Comparison of ENCODE assay signal across 8 mouse cellular contexts in genomic region chr11:107028754-107029153, GRCm38 (mm10). TPM values are rescaled to one million over a fixed set of nuclear protein-coding genes. Genes with fewer than 3 reads are reported as not detected.
DNase-seq lines count a peak whose midpoint lies in the region; ATAC-seq and TF ChIP-seq lines count a peak whose summit lies in the region.

No protein-coding gene starts in this region.

- H3K27ac ChIP-seq in limb, embryonic 12.5 days: no peak overlapping the region
- H3K27ac ChIP-seq in small intestine, adult 2 months (ENCODE audit: insufficient read depth, low read depth, low read length): 0 out of 2 replicates have a peak overlapping the region, but pooled peaks have one; percentile 42

- no peak for TF ChIP-seq POLR2A in small intestine, adult 2 months (IDR thresholded peaks at IDR 0.05; ENCODE audit: low read depth, low read length)

- ATAC-seq in megakaryocyte, adult 5-6 weeks (ENCODE audit: poor library complexity, severe bottlenecking): no peak
- ATAC-seq in limb, embryonic 12.5 days (ENCODE audit: insufficient number of reproducible peaks, insufficient read depth, low FRiP score, low TSS enrichment, low read depth): no peak

- peaks cover 18% of the 10 kb centered on the region for H3K27me3 ChIP-seq in megakaryocyte, embryonic 14.5 days (replicated peaks)
- peaks cover 42% of the 10 kb centered on the region for H3K27me3 ChIP-seq in limb, embryonic 12.5 days
- peaks cover 6% of the 10 kb centered on the region; the same call in 1 of the 2 replicates for H3K27me3 ChIP-seq in small intestine, adult 2 months (ENCODE audit: control insufficient read depth, insufficient read depth, low read length)

- H3K4me1 ChIP-seq in megakaryocyte, embryonic 14.5 days: peaks cover 46% of the 10 kb centered on the region
- H3K4me1 ChIP-seq in limb, embryonic 12.5 days (replicated peaks): peaks cover 25% of the 10 kb centered on the region
- H3K4me1 ChIP-seq in small intestine, adult 2 months (ENCODE audit: control insufficient read depth, insufficient read depth, insufficient read length, low read length): peaks cover 8% of the 10 kb centered on the region

- peak overlapping the region; percentile 97 for H3K4me3 ChIP-seq in megakaryocyte, embryonic 14.5 days (replicated peaks)
- H3K4me3 ChIP-seq in limb, embryonic 12.5 days (replicated peaks): peak overlapping the region; percentile 68
- peak overlapping the region; percentile 84; the same call in 1 of the 2 replicates for H3K4me3 ChIP-seq in small intestine, adult 2 months (ENCODE audit: low read depth, low read length)

- TF ChIP-seq CTCF in small intestine, adult 2 months (IDR thresholded peaks at IDR 0.05; ENCODE audit: extremely low read depth, insufficient read length, insufficient replicate concordance, low read depth, low read length): no peak

- peaks cover 2% of the 10 kb centered on the region for H3K36me3 ChIP-seq in megakaryocyte, embryonic 14.5 days (replicated peaks; ENCODE audit: low read length)
- no peaks in the 10 kb centered on the region for H3K36me3 ChIP-seq in limb, embryonic 12.5 days
- H3K36me3 ChIP-seq in small intestine, adult 2 months (ENCODE audit: control insufficient read depth, insufficient read depth, low read length): no peaks in the 10 kb centered on the region; the same call in 1 of the 2 replicates

- no peaks in the 10 kb centered on the region for H3K9me3 ChIP-seq in megakaryocyte, embryonic 14.5 days
- H3K9me3 ChIP-seq in limb, embryonic 12.5 days: no peaks in the 10 kb centered on the region

- 0 out of 2 replicates have a peak overlapping the region, but pooled peaks have one; percentile 69 for H3K9ac ChIP-seq in limb, embryonic 12.5 days (replicated peaks)

- peak; percentile 14 for DNase-seq in adrenal gland, postnatal 14 days
- DNase-seq in adrenal gland, adult 2 months: no peak
- no peak for DNase-seq in embryo, embryonic 11 days
- no peak for DNase-seq in right cerebral cortex, postnatal 10 days (ENCODE audit: low spot score in 2 of 2)

- peak overlapping the region; percentile 92 for H3K4me2 ChIP-seq in limb, embryonic 12.5 days

- WGBS in limb, embryonic 12.5 days: 76% methylated on average over 6 of the region's 6 CpGs
- 71% methylated on average over 6 of the region's 6 CpGs for WGBS in small intestine, adult 2 months

RNA-seq across cellular contexts. Expression of gene 1810010H24Rik, which starts 3.3 kb away (rescaled TPM):
- 1.7 and 2.1 TPM in 2 replicates for total RNA-seq in adrenal gland, postnatal 14 days (2021)
- total RNA-seq in adrenal gland, adult 2 months (2021): 1 to 10 TPM; 2.7 to 3.1 TPM
- 2.0 and 4.8 TPM in 2 replicates for polyA plus RNA-seq in adrenal gland, adult 2 months (2012; rRNA removed)
- polyA plus RNA-seq in megakaryocyte, embryonic 14.5 days (2012; ENCODE audit: insufficient read depth, low replicate concordance): 1.0 and 1.7 TPM in 2 replicates
- total RNA-seq in megakaryocyte, adult 5-6 weeks (2015): 0.87 and 0.93 TPM in 2 replicates
- 0.15 and 0.41 TPM in 2 replicates for total RNA-seq in megakaryocyte, adult 5-6 weeks (2017)
- polyA plus RNA-seq in limb, embryonic 12.5 days (2016; fragmentation: Nextera tagmentation; extraction: Ambion mirVana): 1.8 and 2.0 TPM in 2 replicates
- 1.3 and 2.7 TPM in 2 replicates for polyA plus RNA-seq in small intestine, adult 2 months (2012; rRNA removed)

RNA-seq across cellular contexts. Expression of gene Kpna2, which starts 29.4 kb away (rescaled TPM):
- 42.6 and 55.8 TPM in 2 replicates for total RNA-seq in adrenal gland, postnatal 14 days (2021)
- total RNA-seq in adrenal gland, adult 2 months (2021): 10 to 100 TPM; 33.6 to 34.8 TPM
- 6.5 and 7.0 TPM in 2 replicates for polyA plus RNA-seq in adrenal gland, adult 2 months (2012; rRNA removed)
- 20.9 TPM in 1 of 2 replicates, not detected in the other for polyA plus RNA-seq in megakaryocyte, embryonic 14.5 days (2012; ENCODE audit: insufficient read depth, low replicate concordance)
- 355 and 377 TPM in 2 replicates for total RNA-seq in megakaryocyte, adult 5-6 weeks (2015)
- total RNA-seq in megakaryocyte, adult 5-6 weeks (2017): 262 and 286 TPM in 2 replicates
- 501 and 513 TPM in 2 replicates for polyA plus RNA-seq in limb, embryonic 12.5 days (2016; fragmentation: Nextera tagmentation; extraction: Ambion mirVana)
- 11.9 and 15.2 TPM in 2 replicates for polyA plus RNA-seq in small intestine, adult 2 months (2012; rRNA removed)

Comparison
In these comparisons a context has a peak if more than half of its experiments do, and no peak if none do; other contexts are left out.
1. RNA of gene Kpna2, which starts 29.4 kb away (polyA plus RNA-seq): 501 to 513 TPM in limb, embryonic 12.5 days; 20.9 TPM in megakaryocyte, embryonic 14.5 days, 11.9 to 15.2 TPM in small intestine, adult 2 months and 6.5 to 7.0 TPM in adrenal gland, adult 2 months; every median in the first group is over 10 times any median in the second.
2. Peak in every context shown above with its lines, with median percentiles within 50 percentile points of each other: H3K4me3 ChIP-seq.